Mouse (Mus musculus) kidney, adult 2 months (tissue): ENCODE measurements around the gene Ttc9b. TPM values are rescaled to one million over a fixed set of nuclear protein-coding genes. Genes with fewer than 3 reads are reported as not detected.
"Not testable (repeated sequence)": the region's sequence is repeated elsewhere in the genome, so short reads cannot be mapped to it uniquely, and the experiment has no call there.

Experiments
- DNase-seq: peaks from one replicate; pipeline ENCODE4 v3.0.0; 2021
- H3K27ac ChIP-seq: fragments of 200-500 bp; 2 replicates; pipeline ENCODE4 v1.5.1; 2012; ENCODE audit warnings: low read depth, low read length, control low read depth, inconsistent platforms; ENCODE audit not compliant: insufficient read depth
- H3K27me3 ChIP-seq: fragments of 200-500 bp; replicated peaks from 2 replicates; pipeline ENCODE4 v1.6.1; 2012; ENCODE audit warnings: mild to moderate bottlenecking, moderate library complexity, low read length, inconsistent platforms; ENCODE audit not compliant: control insufficient read depth, insufficient read depth
- H3K36me3 ChIP-seq: fragments of 200-500 bp; 2 replicates; pipeline ENCODE4 v1.6.1; 2012; ENCODE audit warnings: mild to moderate bottlenecking, moderate library complexity, low read length, inconsistent platforms; ENCODE audit not compliant: control insufficient read depth, insufficient read depth
- H3K4me1 ChIP-seq: fragments of 200-500 bp; 2 replicates; pipeline ENCODE4 v1.6.1; 2011; ENCODE audit warnings: low read length; ENCODE audit not compliant: control insufficient read depth, insufficient read depth
- H3K4me3 ChIP-seq: fragments of 200-500 bp; 2 replicates; pipeline ENCODE4 v1.5.1; 2011; ENCODE audit warnings: mild to moderate bottlenecking, low read depth, low read length, control low read depth; ENCODE audit not compliant: insufficient read depth
- CTCF ChIP-seq: fragments of 200-500 bp; conservative IDR thresholded peaks from 2 replicates; pipeline ENCODE4 v1.5.1; 2011; ENCODE audit warnings: low read depth, mild to moderate bottlenecking, control low read depth, low read length, moderate library complexity, mixed read lengths; ENCODE audit not compliant: insufficient read depth, insufficient read length
- POLR2A ChIP-seq: fragments of 200-500 bp; IDR thresholded peaks from one replicate; pipeline ENCODE4 v1.6.1; 2011; ENCODE audit warnings: low read depth, low read length, control low read depth
- WGBS: fragments of 180-500 bp; shearing (Covaris S2); methylation state at CpG from one replicate; pipeline ENCODE4 v1.1.7; 2018; 5-methylcytosine and 5-hydroxymethylcytosine counted together
- polyA plus RNA-seq: library from polyadenylated mRNA; depleted of rRNA; stranded (reverse); fragments of >200 nt; gene quantifications from 2 replicates; pipeline ENCODE4 v1.2.3, GENCODE M21; 2012

The Ttc9b gene
- polyA plus RNA-seq, 1 experiment: not detected

- Histone ChIP-seq H3K4me3 (no peak overlapping the region), H3K27ac (no peak overlapping the region), H3K4me1 (no peaks in the 10 kb centered on the region), H3K36me3 (no peaks in the 10 kb centered on the region), H3K27me3 (no peaks in the 10 kb centered on the region)
- TF ChIP-seq POLR2A: no peak
- no peak for TF ChIP-seq CTCF
- no peak for DNase-seq
Observed at GRCm38 (mm10) chr7:27624967-27625366, 28.7 kb upstream of the Ttc9b start.

GRCm38 (mm10) chr7:27627707-27628106 lies 26.0 kb upstream of the Ttc9b start:
- Histone ChIP-seq H3K4me3 (no peak overlapping the region), H3K27me3 (no peaks in the 10 kb centered on the region), H3K27ac (no peak overlapping the region), H3K4me1 (no peaks in the 10 kb centered on the region), H3K36me3 (no peaks in the 10 kb centered on the region)
- TF ChIP-seq POLR2A: no peak
- no peak for TF ChIP-seq CTCF
- 91% methylated on average over 7 of the region's 7 CpGs for WGBS
- no peak for DNase-seq

GRCm38 (mm10) chr7:27628190-27628589 lies 25.5 kb upstream of the Ttc9b start:
- Histone ChIP-seq H3K27ac (no peak overlapping the region), H3K36me3 (no peaks in the 10 kb centered on the region), H3K4me3 (no peak overlapping the region), H3K4me1 (no peaks in the 10 kb centered on the region), H3K27me3 (no peaks in the 10 kb centered on the region)
- TF ChIP-seq POLR2A (no peak), CTCF (no peak)
- WGBS: 96% methylated on average over 6 of the region's 6 CpGs
- no peak for DNase-seq

GRCm38 (mm10) chr7:27628816-27629215 lies 24.9 kb upstream of the Ttc9b start:
- DNase-seq, H3K27ac ChIP-seq, H3K36me3 ChIP-seq, H3K4me3 ChIP-seq, H3K27me3 ChIP-seq, H3K4me1 ChIP-seq: not testable (repeated sequence)
- WGBS: 96% methylated on average over 7 of the region's 7 CpGs

GRCm38 (mm10) chr7:27631439-27631838 lies 22.3 kb upstream of the Ttc9b start:
- Histone ChIP-seq H3K4me1 (no peaks in the 10 kb centered on the region), H3K27ac (no peak overlapping the region), H3K27me3 (no peaks in the 10 kb centered on the region), H3K4me3 (no peak overlapping the region), H3K36me3 (no peaks in the 10 kb centered on the region)
- no peak for DNase-seq
- TF ChIP-seq POLR2A (no peak), CTCF (no peak)
- WGBS: 97% methylated on average over 4 of the region's 4 CpGs

- Histone ChIP-seq H3K27ac (no peak overlapping the region), H3K27me3 (no peaks in the 10 kb centered on the region), H3K4me1 (no peaks in the 10 kb centered on the region), H3K4me3 (no peak overlapping the region), H3K36me3 (no peaks in the 10 kb centered on the region)
- 89% methylated on average over 6 of the region's 6 CpGs for WGBS
- no peak for TF ChIP-seq CTCF
- no peak for TF ChIP-seq POLR2A
- DNase-seq: no peak
Observed at GRCm38 (mm10) chr7:27633166-27633565, 20.5 kb upstream of the Ttc9b start.

- TF ChIP-seq POLR2A (no peak), CTCF (no peak)
- H3K4me3 ChIP-seq: no peak overlapping the region
- no peaks in the 10 kb centered on the region for H3K27me3 ChIP-seq
- DNase-seq: no peak
- no peak overlapping the region for H3K27ac ChIP-seq
- 93% methylated on average over 6 of the region's 6 CpGs for WGBS
- H3K36me3 ChIP-seq: no peaks in the 10 kb centered on the region
- H3K4me1 ChIP-seq: no peaks in the 10 kb centered on the region
Observed at GRCm38 (mm10) chr7:27634691-27635090, 19.0 kb upstream of the Ttc9b start.

- H3K27ac ChIP-seq, DNase-seq, H3K4me1 ChIP-seq, H3K36me3 ChIP-seq, H3K27me3 ChIP-seq, H3K4me3 ChIP-seq: not testable (repeated sequence)
- 97% methylated on average over 2 of the region's 2 CpGs for WGBS
Observed at GRCm38 (mm10) chr7:27635094-27635493, 18.6 kb upstream of the Ttc9b start.

- no peak for DNase-seq
- no peak; the same call in 1 of the 2 replicates for TF ChIP-seq CTCF
- TF ChIP-seq POLR2A: no peak
- H3K36me3 ChIP-seq: no peaks in the 10 kb centered on the region
- 49% methylated on average over 1 of the region's 1 CpGs for WGBS
- no peaks in the 10 kb centered on the region for H3K27me3 ChIP-seq
- no peak overlapping the region for H3K4me3 ChIP-seq
- H3K4me1 ChIP-seq: no peaks in the 10 kb centered on the region
- no peak overlapping the region for H3K27ac ChIP-seq
Observed at GRCm38 (mm10) chr7:27644471-27644870, 9.2 kb upstream of the Ttc9b start.
